Mouse (Mus musculus) myocyte (in vitro differentiated cells): ENCODE measurements at regions not wholly inside any gene's neighbourhood (a gene's known extent, or its start where the extent isn't known, plus 50 kb on each side); places are given as distances from the start of the nearest gene placed in this dataset.

Source experiments
- CEBPB ChIP-seq: IDR thresholded peaks from 2 replicates; pipeline ENCODE4 v1.6.1; 2011; ENCODE audit warnings: mild to moderate bottlenecking, moderate library complexity; ENCODE audit not compliant: poor library complexity, insufficient read depth, severe bottlenecking
- E2F4 ChIP-seq: IDR thresholded peaks from one replicate; pipeline ENCODE4 v1.6.1; 2011; ENCODE audit warnings: mild to moderate bottlenecking, control low read depth, moderate library complexity; ENCODE audit not compliant: insufficient read depth
- MAX ChIP-seq: IDR thresholded peaks from one replicate; pipeline ENCODE4 v1.6.1; 2011; ENCODE audit warnings: low read depth, mild to moderate bottlenecking, control low read depth
- MYOD1 ChIP-seq, 3 experiments: IDR thresholded peaks; one replicate each; pipeline ENCODE4 v1.6.1; 2011; ENCODE audit warnings: control low read depth in 2 of 3, low read depth in 2 of 3, mild to moderate bottlenecking in 2 of 3, moderate library complexity in 1 of 3; ENCODE audit not compliant: insufficient read length in 2 of 3, control insufficient read depth in 1 of 3
- MYOG ChIP-seq, 3 experiments: IDR thresholded peaks; one replicate each; pipeline ENCODE4 v1.6.1; 2011; ENCODE audit warnings: control low read depth in 2 of 3, low read depth in 2 of 3, mild to moderate bottlenecking in 2 of 3; ENCODE audit not compliant: insufficient read length in 2 of 3, control insufficient read depth in 1 of 3, insufficient read depth in 1 of 3
- POLR2A ChIP-seq: IDR thresholded peaks from one replicate; pipeline ENCODE4 v1.6.1; 2011; ENCODE audit warnings: low read depth, mild to moderate bottlenecking, control low read depth, moderate library complexity; ENCODE audit not compliant: insufficient read length
- POLR2AphosphoS2 ChIP-seq: IDR thresholded peaks from one replicate; pipeline ENCODE4 v1.6.1; 2011; ENCODE audit warnings: low read depth, control low read depth; ENCODE audit not compliant: insufficient read length
- REST ChIP-seq: IDR thresholded peaks from one replicate; pipeline ENCODE4 v1.6.1; 2011; ENCODE audit warnings: mild to moderate bottlenecking, control low read depth, moderate library complexity; ENCODE audit not compliant: insufficient read depth, insufficient read length
- SRF ChIP-seq: IDR thresholded peaks from one replicate; pipeline ENCODE4 v1.6.1; 2011; ENCODE audit warnings: low read depth; ENCODE audit not compliant: control insufficient read depth, insufficient read length
- TCF12 ChIP-seq: IDR thresholded peaks from one replicate; pipeline ENCODE4 v1.6.1; 2011; ENCODE audit warnings: mild to moderate bottlenecking, control low read depth; ENCODE audit not compliant: poor library complexity, insufficient read depth, severe bottlenecking
- TCF3 ChIP-seq: IDR thresholded peaks from one replicate; pipeline ENCODE4 v1.6.1; 2011; ENCODE audit warnings: low read depth, control low read depth; ENCODE audit not compliant: insufficient read length
- USF1 ChIP-seq: IDR thresholded peaks from one replicate; pipeline ENCODE4 v1.6.1; 2011; ENCODE audit warnings: low read depth, mild to moderate bottlenecking, control low read depth, moderate library complexity

DNA sequence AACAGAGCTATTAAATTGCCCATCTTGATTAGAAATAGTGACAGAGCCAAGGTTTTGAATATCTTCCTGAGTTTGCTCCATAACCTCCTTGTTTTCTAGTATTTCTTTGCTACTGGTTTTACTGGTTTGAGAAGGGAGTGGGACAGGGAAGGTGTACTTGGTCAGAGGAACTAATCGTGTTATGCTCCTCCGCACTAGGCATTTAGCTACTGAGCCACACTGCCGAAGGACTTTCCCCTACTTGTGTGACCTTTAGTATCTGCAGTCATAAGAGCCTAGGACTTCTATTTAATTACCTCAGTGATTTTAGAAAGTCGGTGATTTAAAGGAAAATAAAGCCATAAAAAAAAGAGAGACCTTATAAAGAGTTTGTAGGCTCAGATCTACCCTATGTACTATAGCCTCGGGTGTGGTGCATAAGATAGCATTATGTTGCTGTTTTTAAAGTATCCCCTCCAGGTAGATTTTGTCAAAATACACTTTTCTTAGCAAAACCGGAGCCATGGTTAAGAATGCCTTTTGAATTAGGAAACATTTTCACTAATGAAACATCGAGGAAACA lies 158.5 kb upstream of the Dpt start:
- TF ChIP-seq POLR2A = no peak
- TF ChIP-seq USF1 = no peak
- TF ChIP-seq TCF12 = no peak
- no peak for TF ChIP-seq POLR2AphosphoS2
- no peak for TF ChIP-seq MYOD1 (IDR thresholded peaks at IDR 0.05; ENCODE audit: control insufficient read depth in 1 of 3, insufficient read length in 2 of 3, low read depth in 2 of 3)
- no peak for TF ChIP-seq REST
- no peak for TF ChIP-seq MAX
- no peak for TF ChIP-seq SRF
- TF ChIP-seq MYOG (IDR thresholded peaks at IDR 0.05; ENCODE audit: control insufficient read depth in 1 of 3, insufficient read depth in 1 of 3, insufficient read length in 2 of 3, low read depth in 2 of 3) = no peak
- no peak for TF ChIP-seq TCF3
- TF ChIP-seq E2F4 = no peak
- no peak for TF ChIP-seq CEBPB
